Mouse (Mus musculus): ENCODE results near the gene Awat1.

DNA sequence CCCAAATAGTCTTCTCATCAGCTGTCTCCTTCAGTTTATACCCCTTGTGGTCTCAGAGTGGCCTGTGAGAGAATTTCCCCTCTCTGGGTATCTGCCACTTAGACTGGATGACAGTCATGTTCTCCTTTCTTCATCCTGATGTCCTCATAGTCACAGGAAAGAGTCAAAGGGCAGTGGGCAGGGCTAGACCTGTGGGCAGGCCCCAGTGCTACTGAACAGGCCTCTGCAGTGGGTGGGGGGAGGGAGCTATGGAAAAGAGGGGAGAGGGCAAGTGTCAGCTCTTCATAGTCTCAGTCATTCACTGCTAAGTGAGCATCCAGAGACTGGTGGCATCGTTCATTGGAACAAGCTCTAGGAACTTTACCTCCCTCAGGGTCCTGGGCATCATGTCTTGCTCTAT lies at the start of gene Awat1:
- TF ChIP-seq EP300 (IDR thresholded peaks at IDR 0.05; ENCODE audit: insufficient read depth, low read depth, low read length) (no peak), POLR2A (IDR thresholded peaks at IDR 0.05; ENCODE audit: insufficient read depth, low read depth, low read length) (no peak)
